Mouse (Mus musculus) kidney, adult 2 months (tissue): ENCODE data around the gene Ptprn2.

ENCODE experiments used
- CTCF ChIP-seq: fragments of 200-500 bp; conservative IDR thresholded peaks from 2 replicates; pipeline ENCODE4 v1.5.1; 2011; ENCODE audit warnings: low read depth, mild to moderate bottlenecking, control low read depth, low read length, moderate library complexity, mixed read lengths; ENCODE audit not compliant: insufficient read depth, insufficient read length
- POLR2A ChIP-seq: fragments of 200-500 bp; IDR thresholded peaks from one replicate; pipeline ENCODE4 v1.6.1; 2011; ENCODE audit warnings: low read depth, low read length, control low read depth

GRCm38 (mm10) chr12:117270199-117270598 is 784.7 kb downstream of the Ptprn2 start:
- TF ChIP-seq CTCF = no peak
- no peak for TF ChIP-seq POLR2A
